Mouse (Mus musculus): ENCODE measurements around the gene Vmn2r39. TPM values are rescaled to one million over a fixed set of nuclear protein-coding genes. Genes with fewer than 3 reads are reported as not detected.

Vmn2r39 gene
- polyA plus RNA-seq (2012; rRNA removed; ENCODE audit: low replicate concordance) = not detected in 2 replicates

DNA sequence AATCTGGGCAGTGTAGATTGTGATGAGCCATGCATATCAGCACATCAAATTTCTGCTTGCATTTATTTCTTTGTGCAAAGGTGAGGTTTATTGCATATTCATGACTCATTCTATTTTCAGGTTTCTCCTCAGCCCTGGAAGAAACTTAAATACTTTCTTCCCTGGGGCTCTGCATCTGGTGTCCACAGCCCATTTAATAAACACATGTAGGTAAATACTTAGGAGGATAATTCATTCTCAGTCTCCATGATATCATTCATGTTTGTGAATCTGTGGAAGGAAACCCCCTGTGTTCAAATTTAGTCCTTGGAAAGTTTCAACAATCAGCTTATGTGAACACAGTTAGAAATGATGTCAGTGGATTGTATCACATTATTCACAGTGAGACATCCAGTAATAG, at the start of gene Vmn2r39:
TSS of gene Vmn2r39 (minus strand) at position 101 of the 400 bp plus-strand sequence.

Other genes with a start within 250 kb of the Vmn2r39 start
- not detected in 2 replicates for gene Vmn2r40, start 99.4 kb downstream of the Vmn2r39 start, polyA plus RNA-seq (2012; rRNA removed; ENCODE audit: low replicate concordance)
- not detected in 2 replicates for gene Vmn2r38, start 67.1 kb upstream of the Vmn2r39 start, polyA plus RNA-seq (2012; rRNA removed; ENCODE audit: low replicate concordance)
- not detected in 2 replicates for gene Vmn2r37, start 192.9 kb upstream of the Vmn2r39 start, polyA plus RNA-seq (2012; rRNA removed; ENCODE audit: low replicate concordance)